Mouse (Mus musculus): Measurements from ENCODE around the gene Tex44. TPM values are rescaled to one million over a fixed set of nuclear protein-coding genes. Genes with fewer than 3 reads are reported as not detected.

Gene Tex44
- not detected for total RNA-seq (2023)

GRCm38 (mm10) chr1:86426128-86426527 is at the start of gene Tex44, which contains the start of gene Nmur1:
Tex44 (plus strand) TSS chr1:86426329.
Nmur1 (minus strand) TSS chr1:86426228.

Other genes starting within 250 kb of the Tex44 start
- gene B3gnt7, start 123.5 kb upstream of the Tex44 start, total RNA-seq (2023): under 1 TPM; 0.22 to 0.24 TPM
- gene Ncl, start 66.9 kb upstream of the Tex44 start, total RNA-seq (2023): 100 to 1,000 TPM; 153 to 159 TPM
- not detected for gene Nmur1, start 101 bp upstream of the Tex44 start, total RNA-seq (2023)
- gene Ptma, start 100.4 kb downstream of the Tex44 start, total RNA-seq (2023): 1,000 to 10,000 TPM; 1,058 to 1,193 TPM
- 10 to 100 TPM; 22.1 to 25.7 TPM for gene Pde6d, start 156.3 kb downstream of the Tex44 start, total RNA-seq (2023)
- gene Cops7b, start 156.6 kb downstream of the Tex44 start, total RNA-seq (2023): 1 to 10 TPM; 7.4 to 9.2 TPM
- not detected for gene Nppc, start 244.2 kb downstream of the Tex44 start, total RNA-seq (2023)